Mouse (Mus musculus): ENCODE measurements at regions not wholly inside any gene's neighbourhood (a gene's known extent, or its start where the extent isn't known, plus 50 kb on each side); places are given as distances from the start of the nearest gene placed in this dataset.

DNA sequence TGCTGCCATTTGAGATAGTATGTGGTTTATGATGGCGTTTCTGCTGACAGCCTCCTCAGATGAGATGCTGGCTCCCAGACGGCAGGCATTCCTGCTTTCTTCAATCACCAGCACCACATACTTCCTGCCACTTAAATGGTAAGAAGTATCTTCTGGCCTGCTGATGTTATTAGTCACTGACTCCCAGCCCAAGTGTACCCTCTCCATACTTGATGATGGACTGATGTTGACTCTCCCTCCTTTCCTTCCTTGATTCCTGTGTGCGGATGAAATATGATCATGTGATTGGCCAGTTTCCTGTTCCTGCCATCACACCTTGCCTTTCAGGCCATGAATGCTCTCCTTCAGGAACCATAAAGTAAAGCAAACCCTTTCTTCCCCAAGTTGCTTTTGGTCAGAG, 50.8 kb upstream of the Rpl10-ps3 start:
- ATAC-seq (ENCODE audit: insufficient number of reproducible peaks, low FRiP score, low TSS enrichment): no peak

DNA sequence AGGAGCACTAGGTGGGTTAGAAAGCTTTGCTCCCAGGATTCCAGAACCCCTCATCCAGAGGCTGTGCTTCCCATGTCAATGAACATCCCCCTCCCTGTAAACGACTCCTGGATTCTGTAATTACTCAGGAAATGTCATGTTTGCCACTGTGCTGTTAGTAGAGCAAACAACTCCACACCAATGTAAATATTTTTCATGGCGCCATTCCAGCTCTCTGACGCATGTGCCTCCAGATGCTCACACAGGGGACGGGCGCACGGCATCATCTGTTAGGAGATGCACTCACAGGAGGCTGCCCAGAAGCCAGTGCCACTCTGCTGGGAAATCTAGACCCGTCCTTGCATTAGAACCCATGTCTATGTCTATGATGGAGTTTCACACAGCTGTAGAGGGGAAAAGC, 51.3 kb upstream of the Rpl10-ps3 start:
- no peak for ATAC-seq (ENCODE audit: insufficient number of reproducible peaks, low FRiP score, low TSS enrichment)

DNA sequence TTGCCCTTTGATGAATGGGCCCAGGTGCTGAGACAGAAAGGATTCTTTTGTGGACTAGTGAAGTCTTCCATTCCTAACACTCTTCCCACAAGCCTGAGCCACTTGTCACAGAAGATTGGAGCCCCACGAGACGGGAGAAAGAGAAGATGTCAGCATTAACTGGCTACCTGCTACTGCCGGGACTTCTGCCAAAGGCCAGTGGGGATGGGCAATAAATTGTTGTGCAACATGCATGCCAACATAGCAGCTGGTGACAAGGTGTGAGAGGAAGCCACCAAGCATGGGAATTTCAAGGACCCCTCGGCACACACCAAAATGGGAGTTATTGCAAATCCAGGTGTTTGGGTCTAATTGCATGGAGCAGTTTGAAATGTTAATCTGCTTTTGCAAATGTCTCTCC, 63.6 kb upstream of the Rpl10-ps3 start:
- no peak for ATAC-seq (ENCODE audit: insufficient number of reproducible peaks, low FRiP score, low TSS enrichment)

DNA sequence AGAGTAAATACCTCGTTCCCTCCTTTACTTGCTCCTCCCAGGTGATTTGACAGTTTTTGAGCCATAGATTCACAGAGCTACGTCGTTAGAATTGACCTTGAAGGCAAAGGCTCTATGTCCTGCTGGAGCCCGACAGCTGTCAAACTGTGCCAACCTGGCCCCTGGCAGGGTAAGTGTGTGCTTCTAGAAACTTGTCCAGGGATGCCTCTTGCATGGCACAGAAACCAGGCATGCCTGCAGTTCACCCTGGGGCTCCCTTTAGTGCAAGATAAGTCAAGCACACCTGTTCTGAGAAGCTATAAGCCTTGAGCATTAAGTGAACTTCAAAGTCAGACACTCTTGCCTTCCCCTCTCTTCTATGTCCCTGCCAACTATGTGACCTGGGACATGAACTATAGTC, 64.1 kb upstream of the Rpl10-ps3 start:
- no peak for ATAC-seq (ENCODE audit: insufficient number of reproducible peaks, low FRiP score, low TSS enrichment)

DNA sequence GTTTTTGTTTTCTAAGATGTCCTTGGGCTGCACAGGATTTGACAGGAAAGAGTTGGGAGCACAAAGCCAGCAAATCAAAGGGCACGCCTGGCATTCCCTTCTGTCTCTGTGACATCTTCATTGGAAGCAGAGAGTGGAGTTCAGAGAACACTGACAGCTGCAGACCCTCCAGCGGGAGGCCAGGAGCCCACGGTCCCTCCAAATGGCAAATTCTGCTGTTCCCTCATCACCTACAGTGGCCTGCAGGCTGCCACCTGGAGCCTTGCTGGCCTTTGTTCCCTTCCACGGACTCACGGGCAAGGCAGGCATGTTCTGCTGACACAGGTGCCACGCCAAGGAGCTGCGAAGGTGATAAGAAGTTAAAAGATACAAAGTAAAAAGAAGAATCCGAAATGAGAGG, 68.2 kb upstream of the Rpl10-ps3 start:
- no peak for ATAC-seq (ENCODE audit: insufficient number of reproducible peaks, low FRiP score, low TSS enrichment)

DNA sequence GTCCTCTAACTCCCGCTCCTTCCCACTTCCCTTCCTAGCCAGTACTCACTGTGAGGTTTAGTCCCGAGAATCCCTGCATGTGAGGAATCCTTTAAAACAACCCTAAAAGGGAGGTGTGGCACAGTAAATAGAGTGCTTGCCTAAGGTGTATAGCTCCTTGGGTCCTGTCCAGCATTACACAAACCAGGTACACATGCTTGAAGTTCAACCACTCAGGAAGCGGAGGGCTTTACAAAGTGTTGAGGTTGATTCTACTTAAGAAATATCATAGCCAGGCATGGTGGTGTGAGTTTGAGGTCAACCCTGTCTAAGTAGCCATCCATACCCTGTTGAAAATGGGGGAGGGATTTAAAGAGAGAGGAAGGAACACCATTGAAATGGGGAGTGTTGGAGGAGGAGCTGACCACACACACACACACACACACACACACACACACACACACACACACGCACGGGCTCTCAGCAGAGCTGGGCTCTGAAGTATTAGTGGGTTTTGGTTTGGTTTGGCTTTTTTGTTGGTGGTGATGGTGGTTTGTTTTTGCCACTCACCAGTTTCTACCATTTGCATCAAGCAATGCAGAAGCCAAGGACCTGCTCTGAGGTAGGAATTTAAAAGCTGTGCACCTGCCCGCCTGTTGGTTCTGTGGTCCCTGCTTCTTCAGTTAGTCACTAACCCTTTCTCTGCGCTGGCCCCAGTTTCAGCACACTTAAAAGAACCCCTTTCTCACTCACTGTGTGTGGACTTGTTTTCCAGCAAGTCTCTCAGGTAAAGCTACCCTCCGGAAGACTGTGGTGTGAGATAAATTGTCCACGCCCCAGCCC, 69.0 kb upstream of the Rpl10-ps3 start:
- ATAC-seq (ENCODE audit: insufficient number of reproducible peaks, low FRiP score, low TSS enrichment): no peak

DNA sequence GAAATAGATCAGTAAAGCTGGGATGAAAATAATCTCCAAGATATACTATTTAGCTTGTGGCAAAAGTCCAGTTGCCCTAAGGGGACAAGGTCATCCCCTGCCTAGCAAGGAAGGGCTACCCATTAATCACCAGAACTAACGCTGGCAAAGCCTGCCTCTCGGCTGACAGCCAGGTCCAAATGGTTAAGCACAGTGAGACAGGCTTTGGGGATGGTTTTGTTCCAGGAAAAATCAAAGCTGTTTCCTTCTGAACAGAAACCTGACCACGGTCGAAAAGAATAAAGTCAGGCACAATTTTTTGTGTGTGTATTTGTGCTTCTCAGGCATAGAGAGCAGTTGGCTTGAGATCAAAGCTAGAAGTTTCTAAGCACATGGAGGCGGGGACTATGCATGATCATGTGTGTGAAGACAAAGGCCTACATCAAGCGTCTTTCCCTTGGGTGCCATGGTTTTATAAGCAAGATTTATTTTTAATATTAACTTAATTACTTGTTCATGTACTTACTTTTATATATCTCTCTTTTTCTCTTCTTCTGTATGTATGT, 70.1 kb upstream of the Rpl10-ps3 start:
- ATAC-seq (ENCODE audit: insufficient number of reproducible peaks, low FRiP score, low TSS enrichment): no peak

DNA sequence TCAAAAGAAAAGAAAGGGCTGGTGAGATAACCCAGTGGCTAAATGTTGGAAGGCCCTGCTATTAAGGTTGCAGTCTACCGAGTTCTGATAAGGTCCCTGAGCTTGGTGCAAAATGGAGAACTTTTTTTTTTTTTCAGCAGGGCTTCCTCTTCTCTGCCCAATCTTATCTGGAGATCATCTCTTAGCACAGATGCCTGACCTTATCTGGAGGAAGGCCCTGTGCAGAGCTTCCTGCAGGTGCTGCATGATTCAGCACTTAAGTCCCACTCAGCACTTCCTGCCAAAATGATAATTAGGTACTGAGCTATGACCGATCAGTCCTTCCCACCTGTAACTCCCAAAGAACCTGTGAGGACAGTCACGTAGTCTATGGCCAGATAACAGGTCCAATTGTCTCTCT, 71.9 kb upstream of the Rpl10-ps3 start:
- no peak for ATAC-seq (ENCODE audit: insufficient number of reproducible peaks, low FRiP score, low TSS enrichment)

DNA sequence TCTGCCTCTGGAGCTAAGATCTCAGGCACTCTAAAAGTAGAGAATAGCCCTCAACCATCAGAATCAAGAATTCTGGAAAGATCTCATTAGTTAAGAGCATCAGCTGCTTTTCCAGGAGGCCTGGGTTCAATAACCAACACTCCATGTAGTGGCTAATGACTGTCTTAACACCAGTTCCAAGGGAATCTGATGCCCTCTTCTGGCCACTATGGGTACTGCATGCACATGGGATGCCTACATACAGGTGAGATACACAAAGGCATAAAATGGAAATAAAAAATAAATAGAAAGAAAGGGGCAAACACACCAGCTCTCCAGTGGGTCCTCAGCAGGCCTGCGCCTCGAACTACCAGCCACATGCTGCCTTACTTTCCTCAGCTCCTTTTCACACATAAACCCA, 73.3 kb upstream of the Plet1 start:
- ATAC-seq (ENCODE audit: insufficient number of reproducible peaks, low FRiP score, low TSS enrichment): no peak

DNA sequence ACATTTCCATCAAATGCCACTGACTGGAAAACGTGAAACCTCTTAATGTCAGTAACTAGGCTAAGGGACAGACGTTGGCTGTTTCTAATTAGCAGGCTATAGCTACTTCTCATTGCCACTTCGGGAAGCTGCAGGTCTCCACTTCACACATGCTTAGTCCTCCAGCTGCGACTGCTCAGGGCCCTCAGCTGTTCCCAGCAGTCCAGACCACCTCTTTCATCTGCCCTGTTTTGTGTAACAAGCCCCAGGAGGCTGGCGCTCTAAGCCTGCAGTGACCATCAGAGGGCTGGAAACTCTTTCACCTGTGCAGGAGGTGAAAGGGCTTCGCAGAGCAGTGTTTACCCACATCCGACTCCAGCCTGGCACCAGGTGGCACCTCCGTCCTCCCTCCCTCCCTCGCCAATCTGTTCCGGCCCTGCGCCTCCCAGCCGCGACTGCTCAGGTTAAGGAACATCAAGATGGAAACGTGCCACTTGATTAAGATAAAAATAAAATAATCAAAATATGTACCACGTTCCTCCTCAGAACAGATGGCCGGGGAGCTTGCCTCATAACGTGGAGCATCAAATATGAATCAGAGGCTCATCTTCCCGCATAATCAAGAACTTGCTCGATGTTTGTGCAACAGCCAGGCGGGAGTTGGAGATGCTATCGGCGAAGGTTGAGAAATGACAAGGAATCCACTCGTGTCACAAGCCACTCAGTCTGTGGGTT, 72.6 kb upstream of the Plet1 start:
- no peak; the same call in 1 of the 2 replicates for ATAC-seq (ENCODE audit: insufficient number of reproducible peaks, low FRiP score, low TSS enrichment)

DNA sequence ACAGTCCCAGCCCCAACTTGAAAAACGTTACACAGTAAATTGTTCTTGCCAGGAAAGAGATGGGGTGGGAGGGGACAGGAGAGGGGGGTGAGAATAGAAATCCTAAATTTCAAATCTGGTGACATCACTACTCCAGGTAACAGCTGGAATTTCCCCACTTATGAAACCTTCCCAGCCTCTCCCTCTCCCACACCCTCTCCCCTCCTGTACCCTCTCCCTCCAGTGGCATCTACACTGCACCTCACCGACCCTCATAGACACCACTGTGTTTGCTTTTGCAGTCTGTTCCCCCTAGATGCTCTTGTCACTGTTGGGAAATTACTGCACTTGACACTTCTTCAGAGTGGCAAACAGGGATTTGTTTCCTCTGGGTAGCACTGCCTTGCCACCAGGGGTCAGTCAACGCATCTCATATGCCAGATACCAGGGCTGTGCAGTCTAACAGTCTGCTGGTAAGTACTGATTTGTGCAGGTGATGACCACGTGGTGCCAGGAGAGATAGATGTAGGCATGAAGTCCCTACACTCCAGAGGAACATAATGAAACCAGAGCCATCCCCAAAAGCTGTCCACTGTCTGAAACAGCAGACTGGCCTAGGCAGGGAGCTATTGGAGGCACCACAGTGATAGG, 68.3 kb upstream of the Plet1 start:
- no peak for ATAC-seq (ENCODE audit: insufficient number of reproducible peaks, low FRiP score, low TSS enrichment)

DNA sequence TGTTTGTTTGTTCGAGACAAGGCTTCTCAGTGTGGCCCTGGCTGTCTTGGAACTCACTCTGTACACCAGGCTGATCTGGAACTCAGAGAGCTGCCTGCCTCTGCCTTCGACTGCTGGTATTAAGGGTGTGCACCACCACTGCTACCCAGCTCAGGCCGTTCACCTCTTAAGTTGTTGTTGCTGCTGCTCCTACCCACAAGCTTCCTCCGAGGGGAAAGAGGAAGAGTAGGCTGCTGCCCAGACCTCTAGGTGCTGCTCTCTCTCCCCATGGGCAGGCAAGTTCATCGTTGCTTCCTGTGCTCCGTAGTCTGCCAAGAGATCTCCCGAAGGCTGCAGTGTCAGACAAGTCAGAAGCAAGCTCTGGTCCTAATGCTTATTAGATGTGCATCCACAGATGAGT, 64.2 kb upstream of the Plet1 start:
- ATAC-seq (ENCODE audit: insufficient number of reproducible peaks, low FRiP score, low TSS enrichment): no peak

DNA sequence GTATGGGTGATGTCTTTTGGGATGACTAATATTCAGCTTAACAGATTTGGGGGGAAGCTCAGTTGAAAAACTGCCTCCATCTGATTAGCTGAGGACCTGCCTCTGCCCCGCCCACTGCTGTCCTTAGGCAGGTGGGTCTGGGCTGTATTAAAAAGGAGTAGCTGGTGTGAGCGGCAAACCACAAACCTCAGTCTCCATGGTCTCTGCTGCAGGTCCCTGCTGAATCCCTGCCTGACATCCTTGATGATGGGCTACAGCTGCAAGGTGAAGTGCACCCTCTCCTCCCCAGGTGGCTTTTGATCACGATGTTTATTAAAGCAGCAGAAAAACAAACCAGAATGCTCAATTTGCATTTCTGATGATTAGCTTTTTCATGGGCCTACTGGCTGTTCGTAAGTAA, 60.8 kb upstream of the Plet1 start:
- ATAC-seq (ENCODE audit: insufficient number of reproducible peaks, low FRiP score, low TSS enrichment): no peak

DNA sequence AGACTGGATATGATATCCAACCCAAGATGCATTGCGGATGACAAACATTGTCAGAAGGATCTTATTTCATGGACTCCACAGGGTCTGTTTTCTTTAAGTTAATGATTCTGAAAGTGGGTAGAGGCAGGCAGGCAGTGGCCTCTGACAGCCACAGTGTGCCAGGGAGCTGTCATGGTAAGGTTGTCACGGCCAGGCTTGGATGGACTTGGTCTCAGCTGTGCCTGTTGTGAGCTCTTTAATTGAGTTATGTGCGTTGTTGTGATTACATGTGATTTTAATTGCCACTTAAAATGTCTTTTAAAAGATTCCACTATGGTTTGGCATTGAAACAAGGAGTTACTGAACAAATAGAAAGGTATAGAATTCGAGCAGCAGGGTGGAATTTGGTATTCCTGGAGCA, 60.3 kb upstream of the Plet1 start:
- no peak for ATAC-seq (ENCODE audit: insufficient number of reproducible peaks, low FRiP score, low TSS enrichment)

DNA sequence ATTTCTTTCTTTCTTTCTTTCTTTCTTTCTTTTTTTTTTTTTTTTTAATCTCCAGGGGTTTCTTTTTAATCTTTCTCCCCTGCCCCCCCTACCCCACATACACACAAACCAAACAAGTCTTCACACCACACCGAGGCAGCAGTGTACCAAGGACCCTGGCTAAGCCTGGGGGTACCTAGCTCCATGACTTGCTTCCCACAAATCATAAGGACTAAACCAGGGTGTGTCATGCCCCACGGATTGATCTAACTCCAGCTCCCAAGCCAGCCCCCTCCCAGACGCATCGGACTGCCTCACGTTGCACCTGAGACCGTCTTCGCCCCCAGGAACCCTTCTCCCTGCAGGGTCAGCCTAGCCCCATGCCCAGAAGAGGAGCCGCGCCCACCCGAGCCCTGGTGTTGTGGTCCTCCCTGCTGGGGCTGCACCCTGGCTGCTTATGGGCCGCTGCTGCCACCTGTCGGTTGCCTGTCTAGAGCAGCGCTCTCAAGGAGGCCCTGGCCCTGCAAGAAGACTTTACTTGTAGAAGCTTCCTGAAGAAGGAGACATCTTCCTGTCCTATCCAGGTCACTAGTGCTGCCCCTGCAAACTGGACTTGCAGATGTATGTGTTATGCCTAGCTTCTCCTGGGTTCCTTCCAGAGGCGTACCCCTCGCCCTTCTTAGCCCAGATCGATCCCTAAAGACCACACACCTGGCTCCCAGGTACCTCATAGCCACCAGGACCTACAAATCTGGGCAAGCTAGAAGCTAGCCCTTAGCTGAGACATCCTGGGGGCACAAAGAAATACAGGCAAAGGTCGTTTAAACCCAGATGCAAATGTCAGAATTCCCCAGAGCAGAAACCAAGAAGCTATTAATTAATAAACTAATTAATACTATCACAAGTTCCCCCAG, 56.2 kb upstream of the Plet1 start:
- peak; percentile 45; the same call in 1 of the 2 replicates for ATAC-seq (ENCODE audit: insufficient number of reproducible peaks, low FRiP score, low TSS enrichment)

DNA sequence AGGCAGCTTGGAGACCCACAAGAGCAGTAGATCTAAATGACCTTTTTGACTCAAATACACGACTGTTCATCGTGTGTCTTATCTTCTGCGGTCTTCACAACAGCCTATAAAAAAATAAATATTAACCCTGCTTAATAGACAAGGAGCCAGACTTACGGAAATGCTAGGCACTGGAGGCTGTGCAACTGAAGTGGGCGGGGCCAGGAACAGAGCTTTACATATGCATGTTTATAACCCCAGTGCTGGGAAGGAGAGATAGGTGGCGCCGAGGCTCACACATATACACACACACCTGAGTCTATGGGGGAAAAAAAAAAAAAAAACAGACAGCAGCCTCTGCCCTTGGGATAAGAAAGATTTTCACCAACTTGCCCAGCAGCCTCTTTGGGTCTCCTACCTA, 55.6 kb upstream of the Plet1 start:
- no peak for ATAC-seq (ENCODE audit: insufficient number of reproducible peaks, low FRiP score, low TSS enrichment)

DNA sequence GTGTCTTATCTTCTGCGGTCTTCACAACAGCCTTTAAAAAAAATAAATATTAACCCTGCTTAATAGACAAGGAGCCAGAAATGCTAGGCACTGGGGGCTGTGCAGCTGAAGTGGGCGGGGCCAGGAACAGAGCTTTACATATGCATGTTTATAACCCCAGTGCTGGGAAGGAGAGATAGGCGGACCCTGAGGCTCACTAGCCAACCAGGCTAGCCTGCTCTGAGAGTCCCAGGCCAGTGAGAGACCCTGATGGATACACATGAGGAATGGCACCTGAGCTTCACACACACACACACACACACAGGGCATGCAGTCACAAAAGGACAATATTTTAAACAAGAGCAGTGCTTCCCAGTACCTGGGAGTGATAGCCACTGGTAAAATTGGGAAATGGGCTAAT, 54.1 kb upstream of the Plet1 start:
- no peak for ATAC-seq (ENCODE audit: insufficient number of reproducible peaks, low FRiP score, low TSS enrichment)

DNA sequence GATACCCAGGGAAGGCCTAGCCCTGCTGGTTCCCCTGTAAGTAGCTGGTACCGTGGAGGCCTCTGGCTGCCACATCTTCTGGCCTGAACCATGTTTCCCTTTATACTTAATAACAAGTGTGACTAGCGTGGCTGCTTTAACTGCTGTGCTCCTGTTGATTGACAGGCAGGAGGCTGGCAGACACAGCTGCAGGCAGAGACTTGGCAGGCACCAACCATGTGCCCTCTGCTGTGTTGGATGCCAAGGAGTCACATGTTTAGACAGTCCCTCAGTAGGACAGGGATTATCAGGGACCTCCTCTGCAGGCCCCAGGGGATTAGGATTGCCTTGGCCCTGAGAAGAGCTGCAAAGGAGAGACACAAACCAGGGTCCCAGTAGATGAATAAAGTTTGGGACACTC, 53.6 kb upstream of the Plet1 start:
- no peak for ATAC-seq (ENCODE audit: insufficient number of reproducible peaks, low FRiP score, low TSS enrichment)

DNA sequence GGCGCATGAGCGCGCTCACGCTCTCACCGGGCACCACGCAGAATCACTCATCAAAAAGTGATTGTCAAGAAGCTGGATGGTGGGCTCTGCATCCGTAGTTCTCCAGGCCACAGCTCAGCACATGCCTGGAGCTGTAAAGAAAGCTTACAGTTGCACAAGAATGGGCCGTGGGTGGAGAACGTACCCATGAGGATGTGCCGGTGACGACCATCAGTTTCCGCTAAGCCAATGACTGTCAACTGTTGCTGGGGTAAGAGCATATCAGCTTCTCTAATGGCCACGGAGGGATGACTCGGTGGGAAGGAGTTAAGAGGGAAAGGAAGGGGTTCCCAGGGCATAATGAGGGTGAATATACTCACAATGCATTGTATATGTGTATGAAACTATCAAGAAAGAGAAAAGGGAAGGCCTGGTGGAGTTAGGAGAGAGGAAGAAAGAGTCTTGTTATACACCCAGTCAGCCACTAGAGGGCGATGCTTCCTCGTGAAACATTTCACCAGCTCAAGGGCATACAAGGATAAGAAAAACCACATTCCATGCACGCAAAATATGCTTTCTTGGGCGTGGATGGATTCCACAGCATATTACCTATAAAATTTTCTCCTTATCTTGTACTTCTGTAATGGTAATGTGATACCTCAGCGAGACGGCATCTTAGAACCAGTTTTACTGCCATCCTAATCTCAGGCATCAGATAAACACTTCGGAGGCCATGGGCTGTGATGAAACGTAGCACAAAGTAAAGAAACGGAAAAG, 50.4 kb upstream of the Plet1 start:
- ATAC-seq (ENCODE audit: insufficient number of reproducible peaks, low FRiP score, low TSS enrichment): 0 out of 2 replicates have a peak, but pooled peaks have one; percentile 20
